Mouse (Mus musculus): Measurements from ENCODE around the gene Ttyh3.

Gene Ttyh3

GRCm38 (mm10) chr5:140627580-140627979 lies 21.3 kb downstream of the Ttyh3 start:
- no peak for DNase-seq

- no peak for DNase-seq
Observed at GRCm38 (mm10) chr5:140624961-140625360, 23.9 kb downstream of the Ttyh3 start.

GRCm38 (mm10) chr5:140624238-140624637 lies 24.6 kb downstream of the Ttyh3 start:
- DNase-seq: no peak

GRCm38 (mm10) chr5:140623791-140624190 lies 25.0 kb downstream of the Ttyh3 start:
- no peak for DNase-seq

- no peak for DNase-seq
Observed at GRCm38 (mm10) chr5:140622978-140623670, 25.7 kb downstream of the Ttyh3 start.

- DNase-seq: peak; percentile 7
Observed at GRCm38 (mm10) chr5:140621517-140621916, 27.3 kb downstream of the Ttyh3 start.

GRCm38 (mm10) chr5:140621092-140621491 lies 27.7 kb downstream of the Ttyh3 start:
- DNase-seq: peak; percentile 3

GRCm38 (mm10) chr5:140619895-140620736 lies 28.7 kb downstream of the Ttyh3 start:
- peak; percentile 17 for DNase-seq

GRCm38 (mm10) chr5:140619151-140619771 lies 29.6 kb downstream of the Ttyh3 start:
- DNase-seq: peak; percentile 55

- DNase-seq: peak; percentile 84
Observed at GRCm38 (mm10) chr5:140617714-140618113, 31.1 kb downstream of the Ttyh3 start.

- peak; percentile 36 for DNase-seq
Observed at GRCm38 (mm10) chr5:140616691-140617090, 32.1 kb downstream of the Ttyh3 start.

- peak; percentile 2 for DNase-seq
Observed at GRCm38 (mm10) chr5:140616110-140616503, 32.7 kb downstream of the Ttyh3 start.

GRCm38 (mm10) chr5:140615321-140616109 lies 33.3 kb downstream of the Ttyh3 start:
- DNase-seq: peak; percentile 1

- DNase-seq: no peak
Observed at GRCm38 (mm10) chr5:140614837-140615236, 34.0 kb downstream of the Ttyh3 start.

GRCm38 (mm10) chr5:140614141-140614540 lies 34.7 kb downstream of the Ttyh3 start:
- DNase-seq: peak; percentile 1

GRCm38 (mm10) chr5:140612191-140612590 lies 36.6 kb downstream of the Ttyh3 start:
- no peak for DNase-seq

- no peak for DNase-seq
Observed at GRCm38 (mm10) chr5:140611611-140612185, 37.1 kb downstream of the Ttyh3 start.

- DNase-seq: peak; percentile 86
Observed at GRCm38 (mm10) chr5:140611021-140611583, 37.7 kb downstream of the Ttyh3 start.

- DNase-seq: no peak
Observed at GRCm38 (mm10) chr5:140610273-140611011, 38.4 kb downstream of the Ttyh3 start.

- peak; percentile 72 for DNase-seq
Observed at GRCm38 (mm10) chr5:140609511-140610272, 39.1 kb downstream of the Ttyh3 start.

- peak; percentile 60 for DNase-seq
Observed at GRCm38 (mm10) chr5:140608634-140609015, 40.2 kb downstream of the Ttyh3 start.
